Mouse (Mus musculus) cerebellum, postnatal 36 days (tissue): ENCODE results near the gene Fut8.
"Not testable (repeated sequence)": the region's sequence is repeated elsewhere in the genome, so short reads cannot be mapped to it uniquely, and the experiment has no call there.

Experiments used
- DNase-seq, 2 experiments: peaks; one replicate each; pipeline ENCODE4 v3.0.0; 2021 to 2022; ENCODE audit warnings: mixed read lengths in 2 of 2

Gene Fut8

GRCm38 (mm10) chr12:77502243-77502642 lies 264.3 kb downstream of the Fut8 start:
- DNase-seq = no peak

- DNase-seq = no peak
Observed at GRCm38 (mm10) chr12:77505431-77505830, 267.5 kb downstream of the Fut8 start.

GRCm38 (mm10) chr12:77507770-77508169 lies 269.8 kb downstream of the Fut8 start:
- DNase-seq = no peak

- no peak for DNase-seq
Observed at GRCm38 (mm10) chr12:77510758-77511157, 272.8 kb downstream of the Fut8 start.

- peak; percentile 65 to 72 for DNase-seq
Observed at GRCm38 (mm10) chr12:77511206-77511605, 273.3 kb downstream of the Fut8 start.

- no peak for DNase-seq
Observed at GRCm38 (mm10) chr12:77511631-77512030, 273.7 kb downstream of the Fut8 start.

- DNase-seq = no peak
Observed at GRCm38 (mm10) chr12:77516805-77517204, 278.9 kb downstream of the Fut8 start.

GRCm38 (mm10) chr12:77517691-77518090 lies 279.8 kb downstream of the Fut8 start:
- DNase-seq = no peak

GRCm38 (mm10) chr12:77519534-77520102 lies 281.7 kb downstream of the Fut8 start:
- no peak for DNase-seq

- DNase-seq = not testable (repeated sequence)
Observed at GRCm38 (mm10) chr12:77524014-77524413, 286.1 kb downstream of the Fut8 start.
